Mouse (Mus musculus) hindbrain, embryonic 15.5 days (tissue): ENCODE results near the gene Olfr68. TPM values are rescaled to one million over a fixed set of nuclear protein-coding genes. Genes with fewer than 3 reads are reported as not detected.
"Not testable (repeated sequence)": the region's sequence is repeated elsewhere in the genome, so short reads cannot be mapped to it uniquely, and the experiment has no call there.

ENCODE experiments used
- ATAC-seq: fragments of 200-750 bp; cut with Nextera tagmentation; 2 replicates; pipeline ENCODE4 v1.8.0; 2017; ENCODE audit warnings: low read depth, moderate number of reproducible peaks, moderate TSS enrichment; ENCODE audit not compliant: low FRiP score
- H3K27ac ChIP-seq: fragments of 300-500 bp; sonication (generic); replicated peaks from 2 replicates; pipeline ENCODE4 v1.5.1; 2015; ENCODE audit warnings: mild to moderate bottlenecking, inconsistent platforms
- H3K27me3 ChIP-seq: fragments of 300-500 bp; sonication (generic); 2 replicates; pipeline ENCODE4 v1.6.1; 2015; ENCODE audit warnings: control low read depth, inconsistent platforms
- H3K36me3 ChIP-seq: fragments of 300-500 bp; sonication (generic); 2 replicates; pipeline ENCODE4 v1.6.1; 2015; ENCODE audit warnings: control low read depth, inconsistent platforms
- H3K4me1 ChIP-seq: fragments of 300-500 bp; sonication (generic); replicated peaks from 2 replicates; pipeline ENCODE4 v1.6.1; 2015; ENCODE audit warnings: control low read depth, inconsistent platforms
- H3K4me2 ChIP-seq: fragments of 300-500 bp; sonication (generic); 2 replicates; pipeline ENCODE4 v1.6.1; 2015; ENCODE audit warnings: moderate library complexity, mild to moderate bottlenecking, inconsistent platforms
- H3K4me3 ChIP-seq: fragments of 300-500 bp; sonication (generic); 2 replicates; pipeline ENCODE4 v1.5.1; 2015; ENCODE audit warnings: mild to moderate bottlenecking, inconsistent platforms
- H3K9ac ChIP-seq: fragments of 300-500 bp; sonication (generic); 2 replicates; pipeline ENCODE4 v1.6.1; 2015; ENCODE audit warnings: inconsistent platforms
- H3K9me3 ChIP-seq: fragments of 300-500 bp; sonication (generic); 2 replicates; pipeline ENCODE4 v1.6.1; 2016; ENCODE audit warnings: control low read depth, inconsistent platforms
- WGBS: fragments of 180-500 bp; shearing (Covaris S2); methylation state at CpG from one replicate; pipeline ENCODE4 v1.1.7; 2015; 5-methylcytosine and 5-hydroxymethylcytosine counted together
- polyA plus RNA-seq: library from polyadenylated mRNA; unstranded; fragments of >200 nt; fragmentation: Nextera tagmentation; extraction: Ambion mirVana; gene quantifications from 2 replicates; pipeline ENCODE4 v1.2.1, GENCODE M21; 2015

Gene Olfr68
- polyA plus RNA-seq, 1 experiment from 2014 or later, result not detected

DNA sequence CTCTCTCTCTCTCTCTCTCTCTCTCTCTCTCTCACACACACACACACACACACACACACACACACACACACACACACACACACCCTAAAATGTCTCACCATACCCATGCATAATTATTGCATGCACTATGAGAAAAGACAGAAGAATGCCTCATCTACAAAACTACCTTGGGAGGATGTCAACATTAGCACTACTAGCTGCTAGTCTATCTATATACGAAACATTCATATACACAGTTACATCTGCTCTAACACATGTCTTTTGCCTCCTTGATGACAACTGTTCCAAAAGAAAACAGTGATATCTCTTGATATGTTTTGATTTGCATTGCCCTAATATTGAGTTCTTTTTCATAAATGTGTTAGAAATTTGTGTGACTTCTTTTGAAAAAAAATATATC is 30.8 kb upstream of the Olfr68 start:
- Histone ChIP-seq H3K36me3 (no peaks in the 10 kb centered on the region), H3K4me1 (no peaks in the 10 kb centered on the region), H3K27ac (no peak overlapping the region), H3K4me3 (no peak overlapping the region), H3K4me2 (no peak overlapping the region), H3K27me3 (no peaks in the 10 kb centered on the region), H3K9ac (no peak overlapping the region), H3K9me3 (no peaks in the 10 kb centered on the region)
- 84% methylated on average over 1 of the region's 1 CpGs for WGBS
- ATAC-seq, result no peak

- 73% methylated on average over 1 of the region's 1 CpGs for WGBS
- no peaks in the 10 kb centered on the region for H3K36me3 ChIP-seq
- H3K4me2 ChIP-seq, result no peak overlapping the region
- no peaks in the 10 kb centered on the region for H3K27me3 ChIP-seq
- ATAC-seq, result no peak
- no peak overlapping the region for H3K9ac ChIP-seq
- H3K4me1 ChIP-seq, result no peaks in the 10 kb centered on the region
- H3K27ac ChIP-seq, result no peak overlapping the region
- no peak overlapping the region for H3K4me3 ChIP-seq
- no peaks in the 10 kb centered on the region for H3K9me3 ChIP-seq
Measured at GRCm38 (mm10) chr7:103809801-103810155, 30.3 kb upstream of the Olfr68 start.

- Histone ChIP-seq H3K4me2 (no peak overlapping the region), H3K4me3 (no peak overlapping the region), H3K4me1 (no peaks in the 10 kb centered on the region), H3K27ac (no peak overlapping the region), H3K36me3 (no peaks in the 10 kb centered on the region), H3K27me3 (no peaks in the 10 kb centered on the region), H3K9me3 (no peaks in the 10 kb centered on the region), H3K9ac (no peak overlapping the region)
- ATAC-seq, result no peak
- WGBS, result 72% methylated on average over 5 of the region's 5 CpGs
Measured at GRCm38 (mm10) chr7:103808971-103809800, 29.7 kb upstream of the Olfr68 start.

DNA sequence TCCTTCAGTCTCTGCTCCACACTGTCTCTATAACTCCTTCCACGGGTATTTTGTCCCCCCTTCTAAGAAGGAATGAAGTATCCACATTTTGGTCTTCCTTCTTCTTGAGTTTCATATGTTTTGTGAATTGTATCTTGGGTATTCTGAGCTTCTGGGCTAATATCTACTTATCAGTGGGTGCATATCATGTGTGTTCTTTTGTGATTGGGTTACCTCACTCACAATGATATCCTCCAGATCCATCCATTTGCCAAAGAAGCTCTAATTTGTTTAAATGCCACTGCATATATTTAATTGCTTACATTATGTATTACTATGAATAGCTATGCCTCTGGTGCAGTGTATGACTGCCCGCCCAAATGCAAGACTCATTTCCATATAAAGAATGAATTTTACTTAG is 28.6 kb upstream of the Olfr68 start:
- not testable (repeated sequence) for ATAC-seq
- 84% methylated on average over 2 of the region's 2 CpGs for WGBS

GRCm38 (mm10) chr7:103806856-103807255 is 27.4 kb upstream of the Olfr68 start:
- Histone ChIP-seq H3K4me1 (no peaks in the 10 kb centered on the region), H3K4me3 (no peak overlapping the region), H3K4me2 (no peak overlapping the region), H3K9me3 (no peaks in the 10 kb centered on the region), H3K27ac (no peak overlapping the region), H3K36me3 (no peaks in the 10 kb centered on the region), H3K27me3 (no peaks in the 10 kb centered on the region), H3K9ac (no peak overlapping the region)
- ATAC-seq, result no peak
- 63% methylated on average over 1 of the region's 1 CpGs for WGBS

More for the DNA sequence above, 28.6 kb upstream of the Olfr68 start:
- H3K4me2 ChIP-seq, H3K4me1 ChIP-seq, H3K9me3 ChIP-seq, H3K27ac ChIP-seq, H3K9ac ChIP-seq, H3K4me3 ChIP-seq, H3K36me3 ChIP-seq, H3K27me3 ChIP-seq: not testable (repeated sequence)

- no peak for ATAC-seq
- H3K4me1 ChIP-seq, result no peaks in the 10 kb centered on the region
- no peak overlapping the region for H3K9ac ChIP-seq
- H3K9me3 ChIP-seq, result no peaks in the 10 kb centered on the region
- 24% methylated on average over 4 of the region's 4 CpGs for WGBS
- H3K36me3 ChIP-seq, result no peaks in the 10 kb centered on the region
- H3K4me3 ChIP-seq, result no peak overlapping the region
- H3K27ac ChIP-seq, result no peak overlapping the region
- H3K4me2 ChIP-seq, result no peak overlapping the region
- no peaks in the 10 kb centered on the region for H3K27me3 ChIP-seq
Measured at GRCm38 (mm10) chr7:103792669-103793388, 13.3 kb upstream of the Olfr68 start.

GRCm38 (mm10) chr7:103791721-103792120 is 12.2 kb upstream of the Olfr68 start, which contains the start of gene Olfr67:
TSS of gene Olfr67 (minus strand) at chr7:103791821.
- H3K9ac ChIP-seq, result no peak within 1 kb of the TSS
- no peaks in the 10 kb centered on the region for H3K27me3 ChIP-seq
- WGBS, result 75% methylated on average over 3 of the region's 3 CpGs
- no peak within 1 kb of the TSS for H3K4me2 ChIP-seq
- no peak within 1 kb of the TSS for H3K4me3 ChIP-seq
- no peak within 1 kb of the TSS for H3K27ac ChIP-seq
- no peaks in the 10 kb centered on the region for H3K36me3 ChIP-seq
- no peaks in the 10 kb centered on the region for H3K9me3 ChIP-seq
- no peak for ATAC-seq
- H3K4me1 ChIP-seq, result no peaks in the 10 kb centered on the region

- not testable (repeated sequence) for H3K4me1 ChIP-seq, H3K9ac ChIP-seq, H3K27ac ChIP-seq, H3K4me2 ChIP-seq, ATAC-seq, H3K4me3 ChIP-seq, H3K9me3 ChIP-seq, H3K36me3 ChIP-seq, H3K27me3 ChIP-seq
- 88% methylated on average over 4 of the region's 4 CpGs for WGBS
Measured at GRCm38 (mm10) chr7:103777652-103778051, 1.8 kb downstream of the Olfr68 start.

- H3K4me2 ChIP-seq, result no peak within 1 kb of the TSS
- ATAC-seq, result no peak
- WGBS, result 84% methylated on average over 2 of the region's 2 CpGs
- no peak within 1 kb of the TSS for H3K27ac ChIP-seq
- H3K27me3 ChIP-seq, result no peaks in the 10 kb centered on the region
- H3K36me3 ChIP-seq, result no peaks in the 10 kb centered on the region
- H3K4me3 ChIP-seq, result no peak within 1 kb of the TSS
- no peaks in the 10 kb centered on the region for H3K9me3 ChIP-seq
- no peak within 1 kb of the TSS for H3K9ac ChIP-seq
- H3K4me1 ChIP-seq, result no peaks in the 10 kb centered on the region
Measured at GRCm38 (mm10) chr7:103771494-103771893, 8.0 kb downstream of the Olfr68 start, which contains the start of gene Olfr69. TSS of gene Olfr69 (minus strand) at chr7:103771594.

GRCm38 (mm10) chr7:103767687-103768086 is 11.8 kb downstream of the Olfr68 start:
- H3K9ac ChIP-seq, H3K36me3 ChIP-seq, H3K27ac ChIP-seq, H3K4me3 ChIP-seq, ATAC-seq, H3K4me2 ChIP-seq, H3K27me3 ChIP-seq, H3K9me3 ChIP-seq, H3K4me1 ChIP-seq: not testable (repeated sequence)
- 93% methylated on average over 6 of the region's 6 CpGs for WGBS

DNA sequence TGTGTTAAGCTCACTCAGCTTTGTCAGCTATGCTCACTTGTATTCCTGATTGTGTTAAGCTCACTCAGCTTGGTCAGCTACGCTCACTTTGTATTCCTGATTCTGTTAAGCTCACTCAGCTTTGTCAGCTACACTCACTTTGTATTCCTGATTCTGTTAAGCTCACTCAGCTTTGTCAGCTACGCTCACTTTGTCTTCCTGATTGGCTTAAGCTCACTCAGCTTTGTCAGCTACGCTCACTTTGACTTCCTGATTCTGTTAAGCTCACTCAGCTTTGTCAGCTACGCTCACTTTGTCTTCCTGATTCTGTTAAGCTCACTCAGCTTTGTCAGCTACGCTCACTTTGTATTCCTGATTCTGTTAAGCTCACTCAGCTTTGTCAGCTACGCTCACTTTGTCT is 17.3 kb downstream of the Olfr68 start:
- ATAC-seq, H3K9ac ChIP-seq, H3K4me1 ChIP-seq, H3K27ac ChIP-seq, H3K36me3 ChIP-seq, H3K27me3 ChIP-seq, H3K4me2 ChIP-seq, H3K9me3 ChIP-seq, H3K4me3 ChIP-seq: not testable (repeated sequence)
- 90% methylated on average over 6 of the region's 6 CpGs for WGBS

GRCm38 (mm10) chr7:103757233-103757632 is 22.3 kb downstream of the Olfr68 start, which contains the start of gene Olfr630:
TSS of gene Olfr630 (minus strand) at chr7:103757333.
- no peak for ATAC-seq
- Histone ChIP-seq H3K4me1 (no peaks in the 10 kb centered on the region), H3K9me3 (no peaks in the 10 kb centered on the region), H3K36me3 (no peaks in the 10 kb centered on the region), H3K9ac (no peak within 1 kb of the TSS), H3K27ac (no peak within 1 kb of the TSS), H3K27me3 (no peaks in the 10 kb centered on the region), H3K4me2 (no peak within 1 kb of the TSS), H3K4me3 (no peak within 1 kb of the TSS)
- WGBS, result 49% methylated on average over 2 of the region's 2 CpGs
